Mouse (Mus musculus) lung, postnatal 36 days (tissue): ENCODE measurements around the gene Rhbdf1.

Experiments
- DNase-seq: peaks from one replicate; pipeline ENCODE4 v3.0.0; 2022; ENCODE audit warnings: mixed read lengths

The Rhbdf1 gene

DNA sequence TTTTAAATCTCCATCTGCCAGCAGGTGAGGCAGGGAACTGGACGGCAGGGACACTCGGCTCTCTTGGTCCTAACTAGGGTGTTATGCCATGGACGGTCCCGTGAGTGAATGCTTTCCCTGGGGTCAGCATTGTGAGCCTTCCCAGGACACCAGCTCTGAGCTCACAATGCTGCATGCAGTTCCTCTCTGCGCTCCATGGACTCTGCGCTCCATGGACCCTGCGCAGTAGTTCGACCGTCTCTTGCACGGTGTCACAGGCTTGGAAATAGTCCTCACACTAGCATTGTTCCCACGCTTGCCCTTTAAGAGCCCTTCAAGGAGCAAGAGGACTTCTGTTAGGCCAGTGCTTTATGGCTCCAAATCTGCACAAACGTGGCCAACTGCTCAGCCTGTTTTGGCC lies 33.2 kb downstream of the Rhbdf1 start:
- DNase-seq, result no peak

DNA sequence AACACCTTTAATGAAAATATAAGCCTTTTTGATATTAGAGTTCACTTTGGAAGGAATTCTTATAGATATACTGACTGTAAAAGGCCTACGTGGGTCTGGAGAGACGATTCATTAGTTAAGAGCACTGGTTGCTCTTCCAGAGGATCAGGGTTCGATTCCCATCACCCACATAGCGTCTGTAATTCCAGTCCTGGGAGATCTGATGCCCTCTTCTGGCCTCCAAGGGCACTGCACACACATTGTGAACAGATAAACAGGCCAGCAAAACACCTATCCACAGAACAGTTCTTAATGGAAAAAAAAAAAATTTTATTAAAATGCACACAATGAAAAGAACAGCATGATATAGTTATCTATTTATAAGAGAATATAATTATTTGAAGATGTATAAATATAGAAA lies 34.8 kb downstream of the Rhbdf1 start:
- no peak for DNase-seq

DNA sequence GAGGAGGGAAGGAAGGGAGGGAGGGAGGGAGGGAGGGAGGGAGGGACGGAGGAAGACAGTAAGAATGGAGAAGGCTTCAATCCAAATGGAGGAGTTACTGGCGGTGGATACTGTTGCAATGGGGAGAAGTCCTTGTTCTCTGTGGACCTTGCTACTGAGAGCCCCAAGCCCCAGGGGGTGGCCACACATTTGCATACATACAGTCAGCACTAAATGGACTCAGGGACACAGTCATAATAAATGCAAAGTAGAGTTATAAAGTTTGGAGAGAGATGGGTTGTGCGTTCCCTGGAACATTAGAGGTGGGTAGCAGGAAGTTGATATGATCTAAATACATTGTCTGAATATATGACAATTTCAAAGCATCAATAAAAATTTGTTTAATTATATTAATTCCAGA lies 36.1 kb downstream of the Rhbdf1 start:
- no peak for DNase-seq

DNA sequence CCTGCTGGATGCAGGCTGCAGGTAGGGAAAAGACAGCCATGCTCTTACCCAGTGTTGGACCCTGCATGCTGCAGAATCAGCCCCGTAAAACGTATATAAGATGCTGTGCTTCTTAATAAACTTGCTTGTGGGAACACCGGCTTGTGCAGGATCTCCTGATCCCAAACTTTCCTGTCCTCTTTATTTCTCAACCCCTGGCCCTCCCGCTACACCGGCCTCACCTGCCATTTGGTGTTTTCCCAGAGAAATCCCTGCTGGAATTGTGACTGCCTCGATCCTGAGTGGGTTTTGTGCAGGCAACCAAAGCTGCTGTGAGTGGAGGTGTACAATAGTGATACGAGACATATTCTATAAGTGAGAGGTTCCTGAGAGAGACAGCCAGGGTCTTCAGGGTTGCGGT lies 37.6 kb downstream of the Rhbdf1 start:
- no peak for DNase-seq

GRCm38 (mm10) chr11:32181973-32182868 lies 39.9 kb downstream of the Rhbdf1 start:
- peak; percentile 88 for DNase-seq

DNA sequence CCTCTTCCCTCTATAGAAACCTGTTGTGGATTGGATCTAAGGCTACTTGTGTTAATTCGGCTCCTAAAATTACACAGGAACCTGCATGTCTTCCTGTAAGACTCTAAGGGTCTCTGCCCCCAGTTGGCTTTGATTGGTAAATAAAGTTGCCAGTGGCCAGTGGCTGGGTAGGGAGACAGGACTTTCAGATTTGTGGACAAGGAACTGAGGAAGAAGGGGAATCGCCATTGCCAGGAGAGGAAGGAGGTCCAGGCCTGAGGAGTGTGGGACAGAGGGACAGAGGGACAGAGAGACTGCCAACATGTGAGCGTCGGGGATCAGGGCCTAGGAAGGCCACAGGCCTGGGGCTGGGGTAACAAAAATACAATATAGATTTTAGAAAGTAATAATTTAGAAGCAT lies 40.9 kb downstream of the Rhbdf1 start:
- no peak for DNase-seq

GRCm38 (mm10) chr11:32178506-32178905 lies 43.6 kb downstream of the Rhbdf1 start:
- no peak for DNase-seq

DNA sequence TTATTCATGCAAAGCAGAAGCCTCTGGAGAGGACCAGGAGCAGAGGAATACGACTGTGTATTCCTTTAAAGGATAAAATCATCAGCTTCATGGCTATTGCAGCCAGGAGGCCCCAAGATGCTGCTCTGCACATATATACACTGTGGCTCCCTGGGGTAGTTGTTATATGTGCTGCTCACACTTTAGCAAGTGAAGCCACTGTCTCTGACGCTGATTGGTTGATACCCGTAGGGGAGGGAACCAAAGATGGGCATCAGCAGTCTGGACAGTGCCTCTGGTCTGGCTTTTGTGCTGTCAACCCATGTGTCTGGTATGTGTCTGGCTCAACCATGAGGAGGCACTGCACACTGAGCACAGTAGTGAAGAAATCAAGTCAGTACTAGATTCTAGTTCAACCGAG lies 55.4 kb downstream of the Rhbdf1 start:
- DNase-seq, result no peak

DNA sequence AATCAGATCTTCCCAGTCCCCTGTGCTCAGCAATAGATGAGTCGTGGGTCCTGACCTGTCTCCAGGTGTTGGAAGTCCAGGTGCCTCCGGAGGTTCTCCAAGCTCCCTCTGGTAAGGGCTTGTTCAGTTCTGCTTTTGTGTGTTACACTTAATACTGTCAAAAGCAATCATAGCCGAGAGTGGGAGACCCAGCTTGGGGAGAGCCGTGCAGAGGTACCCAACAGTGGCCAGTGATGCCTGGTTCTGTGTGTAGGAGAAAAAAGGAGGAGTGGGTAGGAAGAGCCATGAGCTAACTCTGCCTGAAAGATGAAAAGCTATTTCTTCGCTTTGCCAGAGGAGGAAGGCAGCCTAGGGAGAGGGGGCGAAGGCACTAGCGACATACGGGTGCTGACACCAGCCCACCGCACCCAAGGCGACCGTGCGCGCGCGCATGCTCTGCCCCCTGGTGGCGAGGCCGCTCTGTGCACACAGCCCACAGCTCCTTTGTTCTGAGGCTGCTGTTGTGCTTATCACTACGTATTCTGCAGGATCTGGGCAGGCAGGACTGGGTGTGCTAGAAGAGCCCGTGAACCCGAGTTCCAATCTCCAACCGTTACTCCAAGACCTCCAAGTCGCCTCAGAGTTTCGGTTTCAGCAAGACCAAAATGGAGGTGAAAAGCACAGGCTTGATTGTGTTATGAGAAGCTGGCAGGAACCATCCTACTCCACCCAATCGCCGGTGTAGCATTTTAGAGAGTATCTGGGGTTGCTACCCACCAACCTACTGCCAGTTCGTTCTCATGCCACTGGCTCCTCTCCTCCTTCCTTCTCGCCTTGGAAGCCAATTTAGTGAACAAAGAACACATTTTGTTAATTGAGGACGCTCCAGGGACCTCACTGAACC lies 59.9 kb downstream of the Rhbdf1 start:
- peak; percentile 62 for DNase-seq

- peak; percentile 36 for DNase-seq
Observed at GRCm38 (mm10) chr11:32161500-32161899, 60.6 kb downstream of the Rhbdf1 start.

- DNase-seq, result no peak
Observed at GRCm38 (mm10) chr11:32160341-32160740, 61.8 kb downstream of the Rhbdf1 start.
